Mouse (Mus musculus): ENCODE results near the gene Men1. TPM values are rescaled to one million over a fixed set of nuclear protein-coding genes. Genes with fewer than 3 reads are reported as not detected.

Men1 gene
- polyA plus RNA-seq, 1 experiment from 2014 or later: 68.4 TPM

GRCm38 (mm10) chr19:6347615-6348014 lies 12.8 kb downstream of the Men1 start:
- 94% methylated on average over 4 of the region's 4 CpGs for WGBS
- no peak overlapping the region for H3K27ac ChIP-seq (ENCODE audit: low read depth, low read length)
- no peaks in the 10 kb centered on the region; the same call in 1 of the 2 replicates for H3K4me1 ChIP-seq (ENCODE audit: control insufficient read depth, insufficient read depth, low read depth, low read length)
- no peaks in the 10 kb centered on the region for H3K27me3 ChIP-seq (replicated peaks; ENCODE audit: control insufficient read depth, insufficient read depth, low read length)
- H3K4me3 ChIP-seq (ENCODE audit: low read length): no peak overlapping the region
- H3K36me3 ChIP-seq (ENCODE audit: control insufficient read depth, insufficient read depth, low read length): peaks cover 39% of the 10 kb centered on the region
- H3K9ac ChIP-seq (ENCODE audit: low read depth, low read length): no peak overlapping the region
- H3K9me3 ChIP-seq (ENCODE audit: control insufficient read depth, low read length): no peaks in the 10 kb centered on the region
- ATAC-seq: no peak
- H3K4me2 ChIP-seq (ENCODE audit: low read length): no peak overlapping the region

- H3K36me3 ChIP-seq (ENCODE audit: control insufficient read depth, insufficient read depth, low read length): peaks cover 41% of the 10 kb centered on the region
- no peaks in the 10 kb centered on the region for H3K9me3 ChIP-seq (ENCODE audit: control insufficient read depth, low read length)
- H3K4me2 ChIP-seq (ENCODE audit: low read length): no peak overlapping the region
- ATAC-seq: no peak
- H3K27me3 ChIP-seq (replicated peaks; ENCODE audit: control insufficient read depth, insufficient read depth, low read length): no peaks in the 10 kb centered on the region
- WGBS: 57% methylated on average over 9 of the region's 9 CpGs
- H3K4me3 ChIP-seq (ENCODE audit: low read length): no peak overlapping the region
- H3K9ac ChIP-seq (ENCODE audit: low read depth, low read length): no peak overlapping the region
- no peak overlapping the region for H3K27ac ChIP-seq (ENCODE audit: low read depth, low read length)
- no peaks in the 10 kb centered on the region; the same call in 1 of the 2 replicates for H3K4me1 ChIP-seq (ENCODE audit: control insufficient read depth, insufficient read depth, low read depth, low read length)
Observed at GRCm38 (mm10) chr19:6348717-6349116, 13.9 kb downstream of the Men1 start.

GRCm38 (mm10) chr19:6349215-6349983 lies 14.6 kb downstream of the Men1 start:
- no peak overlapping the region for H3K27ac ChIP-seq (ENCODE audit: low read depth, low read length)
- H3K9me3 ChIP-seq (ENCODE audit: control insufficient read depth, low read length): no peaks in the 10 kb centered on the region
- ATAC-seq: no peak
- no peak overlapping the region for H3K4me3 ChIP-seq (ENCODE audit: low read length)
- H3K27me3 ChIP-seq (replicated peaks; ENCODE audit: control insufficient read depth, insufficient read depth, low read length): no peaks in the 10 kb centered on the region
- peaks cover 37% of the 10 kb centered on the region for H3K36me3 ChIP-seq (ENCODE audit: control insufficient read depth, insufficient read depth, low read length)
- no peak overlapping the region for H3K4me2 ChIP-seq (ENCODE audit: low read length)
- WGBS: 48% methylated on average over 14 of the region's 14 CpGs
- no peak overlapping the region for H3K9ac ChIP-seq (ENCODE audit: low read depth, low read length)
- H3K4me1 ChIP-seq (ENCODE audit: control insufficient read depth, insufficient read depth, low read depth, low read length): no peaks in the 10 kb centered on the region; the same call in 1 of the 2 replicates

GRCm38 (mm10) chr19:6351431-6352106 lies 16.8 kb downstream of the Men1 start:
- no peak for ATAC-seq
- peaks cover 20% of the 10 kb centered on the region for H3K36me3 ChIP-seq (ENCODE audit: control insufficient read depth, insufficient read depth, low read length)
- H3K4me3 ChIP-seq (ENCODE audit: low read length): no peak overlapping the region
- H3K9me3 ChIP-seq (ENCODE audit: control insufficient read depth, low read length): no peaks in the 10 kb centered on the region
- H3K9ac ChIP-seq (ENCODE audit: low read depth, low read length): no peak overlapping the region
- no peak overlapping the region for H3K27ac ChIP-seq (ENCODE audit: low read depth, low read length)
- H3K27me3 ChIP-seq (replicated peaks; ENCODE audit: control insufficient read depth, insufficient read depth, low read length): no peaks in the 10 kb centered on the region
- no peaks in the 10 kb centered on the region; the same call in 1 of the 2 replicates for H3K4me1 ChIP-seq (ENCODE audit: control insufficient read depth, insufficient read depth, low read depth, low read length)
- 59% methylated on average over 14 of the region's 14 CpGs for WGBS
- no peak overlapping the region for H3K4me2 ChIP-seq (ENCODE audit: low read length)

GRCm38 (mm10) chr19:6352107-6352505 lies 17.3 kb downstream of the Men1 start:
- WGBS: 91% methylated on average over 2 of the region's 2 CpGs
- H3K4me2 ChIP-seq (ENCODE audit: low read length): no peak overlapping the region
- no peaks in the 10 kb centered on the region for H3K9me3 ChIP-seq (ENCODE audit: control insufficient read depth, low read length)
- peaks cover 15% of the 10 kb centered on the region for H3K36me3 ChIP-seq (ENCODE audit: control insufficient read depth, insufficient read depth, low read length)
- H3K9ac ChIP-seq (ENCODE audit: low read depth, low read length): no peak overlapping the region
- H3K27ac ChIP-seq (ENCODE audit: low read depth, low read length): no peak overlapping the region
- no peaks in the 10 kb centered on the region for H3K27me3 ChIP-seq (replicated peaks; ENCODE audit: control insufficient read depth, insufficient read depth, low read length)
- no peaks in the 10 kb centered on the region; the same call in 1 of the 2 replicates for H3K4me1 ChIP-seq (ENCODE audit: control insufficient read depth, insufficient read depth, low read depth, low read length)
- no peak for ATAC-seq
- H3K4me3 ChIP-seq (ENCODE audit: low read length): no peak overlapping the region

GRCm38 (mm10) chr19:6354030-6354429 lies 19.3 kb downstream of the Men1 start:
- H3K9me3 ChIP-seq (ENCODE audit: control insufficient read depth, low read length): no peaks in the 10 kb centered on the region
- peaks cover 8% of the 10 kb centered on the region; the same call in 1 of the 2 replicates for H3K36me3 ChIP-seq (ENCODE audit: control insufficient read depth, insufficient read depth, low read length)
- no peak overlapping the region for H3K4me2 ChIP-seq (ENCODE audit: low read length)
- H3K4me3 ChIP-seq (ENCODE audit: low read length): no peak overlapping the region
- no peaks in the 10 kb centered on the region for H3K27me3 ChIP-seq (replicated peaks; ENCODE audit: control insufficient read depth, insufficient read depth, low read length)
- H3K27ac ChIP-seq (ENCODE audit: low read depth, low read length): no peak overlapping the region
- H3K9ac ChIP-seq (ENCODE audit: low read depth, low read length): no peak overlapping the region
- ATAC-seq: no peak
- H3K4me1 ChIP-seq (ENCODE audit: control insufficient read depth, insufficient read depth, low read depth, low read length): no peaks in the 10 kb centered on the region; the same call in 1 of the 2 replicates
- WGBS: 82% methylated on average over 7 of the region's 7 CpGs

GRCm38 (mm10) chr19:6361291-6361690 lies 26.5 kb downstream of the Men1 start:
- Histone ChIP-seq H3K27ac (ENCODE audit: low read depth, low read length) (no peak overlapping the region), H3K4me2 (ENCODE audit: low read length) (no peak overlapping the region), H3K9me3 (ENCODE audit: control insufficient read depth, low read length) (no peaks in the 10 kb centered on the region), H3K4me3 (ENCODE audit: low read length) (no peak overlapping the region), H3K4me1 (ENCODE audit: control insufficient read depth, insufficient read depth, low read depth, low read length) (peaks cover 20% of the 10 kb centered on the region), H3K9ac (ENCODE audit: low read depth, low read length) (no peak overlapping the region), H3K36me3 (ENCODE audit: control insufficient read depth, insufficient read depth, low read length) (peaks cover 8% of the 10 kb centered on the region), H3K27me3 (replicated peaks; ENCODE audit: control insufficient read depth, insufficient read depth, low read length) (no peaks in the 10 kb centered on the region)
- no peak for ATAC-seq
- WGBS: 98% methylated on average over 3 of the region's 3 CpGs

GRCm38 (mm10) chr19:6363091-6363410 lies 28.3 kb downstream of the Men1 start:
- Histone ChIP-seq H3K27ac (ENCODE audit: low read depth, low read length) (peak overlapping the region; percentile 65), H3K4me3 (ENCODE audit: low read length) (peak overlapping the region; percentile 98), H3K36me3 (ENCODE audit: control insufficient read depth, insufficient read depth, low read length) (peaks cover 16% of the 10 kb centered on the region), H3K9me3 (ENCODE audit: control insufficient read depth, low read length) (no peaks in the 10 kb centered on the region), H3K27me3 (replicated peaks; ENCODE audit: control insufficient read depth, insufficient read depth, low read length) (no peaks in the 10 kb centered on the region), H3K4me1 (ENCODE audit: control insufficient read depth, insufficient read depth, low read depth, low read length) (peaks cover 20% of the 10 kb centered on the region), H3K9ac (ENCODE audit: low read depth, low read length) (peak overlapping the region; percentile 33), H3K4me2 (ENCODE audit: low read length) (peak overlapping the region; percentile 61)
- 2% methylated on average over 11 of the region's 11 CpGs for WGBS
- ATAC-seq: no peak; the same call in 1 of the 2 replicates

GRCm38 (mm10) chr19:6363411-6364240 lies 28.8 kb downstream of the Men1 start, which contains the start of gene Sf1:
TSS of gene Sf1 (plus strand) at chr19:6363690.
- ATAC-seq: peak; percentile 99
- peaks cover 20% of the 10 kb centered on the region for H3K4me1 ChIP-seq (ENCODE audit: control insufficient read depth, insufficient read depth, low read depth, low read length)
- H3K9me3 ChIP-seq (ENCODE audit: control insufficient read depth, low read length): no peaks in the 10 kb centered on the region
- H3K27me3 ChIP-seq (replicated peaks; ENCODE audit: control insufficient read depth, insufficient read depth, low read length): no peaks in the 10 kb centered on the region
- peak within 1 kb of the TSS; percentile 97 for H3K4me2 ChIP-seq (ENCODE audit: low read length)
- WGBS: under 1% methylated on average over 78 of the region's 85 CpGs
- peak within 1 kb of the TSS; percentile 99 for H3K27ac ChIP-seq (ENCODE audit: low read depth, low read length)
- peak within 1 kb of the TSS; percentile 99 for H3K9ac ChIP-seq (ENCODE audit: low read depth, low read length)
- peak within 1 kb of the TSS; percentile 98 for H3K4me3 ChIP-seq (ENCODE audit: low read length)
- H3K36me3 ChIP-seq (ENCODE audit: control insufficient read depth, insufficient read depth, low read length): peaks cover 22% of the 10 kb centered on the region
